Mouse (Mus musculus): Measurements from ENCODE around the gene Gtf3c2. TPM values are rescaled to one million over a fixed set of nuclear protein-coding genes. Genes with fewer than 3 reads are reported as not detected.
A peak's percentile ranks its signal among the peaks of the same experiment; 100 is the strongest.

Gtf3c2 gene
- polyA plus RNA-seq, 1 experiment from 2014 or later = 67.1 TPM

DNA sequence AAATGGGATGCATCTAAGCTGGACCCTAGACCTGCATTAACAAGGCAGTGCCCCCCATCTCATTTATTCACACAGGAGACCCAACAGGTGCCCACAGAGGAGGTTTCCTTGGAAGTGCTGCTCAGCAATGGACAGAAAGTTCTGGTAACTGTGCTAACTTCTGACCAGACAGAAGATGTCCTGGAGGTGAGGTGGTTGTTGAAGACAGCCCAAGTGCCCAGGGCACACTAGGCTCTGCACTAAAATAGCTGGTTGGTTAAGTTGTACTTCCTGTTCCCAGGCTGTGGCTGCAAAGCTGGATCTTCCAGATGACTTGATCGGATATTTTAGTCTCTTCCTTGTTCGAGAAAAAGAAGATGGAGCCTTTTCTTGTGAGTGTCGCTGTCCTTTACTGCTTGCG lies 15.7 kb upstream of the Gtf3c2 start:
- Histone ChIP-seq H3K9me3 (0 out of 2 replicates have a peak, but pooled peaks cover 4% of the 10 kb centered on the region), H3K9ac (no peak overlapping the region), H3K4me3 (no peak overlapping the region), H3K36me3 (peaks cover 62% of the 10 kb centered on the region), H3K27me3 (no peaks in the 10 kb centered on the region), H3K27ac (replicated peaks) (no peak overlapping the region), H3K4me2 (no peak overlapping the region), H3K4me1 (replicated peaks) (peaks cover 27% of the 10 kb centered on the region)
- ATAC-seq (ENCODE audit: low FRiP score, low read depth) = no peak
- WGBS = 91% methylated on average over 4 of the region's 4 CpGs

- H3K27ac ChIP-seq (replicated peaks) = no peak overlapping the region
- no peak for ATAC-seq (ENCODE audit: low FRiP score, low read depth)
- peaks cover 21% of the 10 kb centered on the region for H3K4me1 ChIP-seq (replicated peaks)
- H3K4me3 ChIP-seq = peak overlapping the region; percentile 72; the same call in 1 of the 2 replicates
- no peak overlapping the region for H3K9ac ChIP-seq
- H3K9me3 ChIP-seq = no peaks in the 10 kb centered on the region
- H3K27me3 ChIP-seq = no peaks in the 10 kb centered on the region
- 93% methylated on average over 16 of the region's 16 CpGs for WGBS
- peak overlapping the region; percentile 75; the same call in 1 of the 2 replicates for H3K4me2 ChIP-seq
- H3K36me3 ChIP-seq = peaks cover 64% of the 10 kb centered on the region
Observed at GRCm38 (mm10) chr5:31194486-31195485, 14.8 kb upstream of the Gtf3c2 start.

GRCm38 (mm10) chr5:31193631-31194281 lies 13.8 kb upstream of the Gtf3c2 start:
- WGBS = 14% methylated on average over 25 of the region's 25 CpGs
- Histone ChIP-seq H3K27me3 (no peaks in the 10 kb centered on the region), H3K27ac (replicated peaks) (peak overlapping the region; percentile 87), H3K9me3 (no peaks in the 10 kb centered on the region), H3K4me3 (peak overlapping the region; percentile 72), H3K36me3 (peaks cover 60% of the 10 kb centered on the region), H3K4me1 (replicated peaks) (peaks cover 21% of the 10 kb centered on the region), H3K4me2 (peak overlapping the region; percentile 75), H3K9ac (peak overlapping the region; percentile 87)
- ATAC-seq (ENCODE audit: low FRiP score, low read depth) = no peak

DNA sequence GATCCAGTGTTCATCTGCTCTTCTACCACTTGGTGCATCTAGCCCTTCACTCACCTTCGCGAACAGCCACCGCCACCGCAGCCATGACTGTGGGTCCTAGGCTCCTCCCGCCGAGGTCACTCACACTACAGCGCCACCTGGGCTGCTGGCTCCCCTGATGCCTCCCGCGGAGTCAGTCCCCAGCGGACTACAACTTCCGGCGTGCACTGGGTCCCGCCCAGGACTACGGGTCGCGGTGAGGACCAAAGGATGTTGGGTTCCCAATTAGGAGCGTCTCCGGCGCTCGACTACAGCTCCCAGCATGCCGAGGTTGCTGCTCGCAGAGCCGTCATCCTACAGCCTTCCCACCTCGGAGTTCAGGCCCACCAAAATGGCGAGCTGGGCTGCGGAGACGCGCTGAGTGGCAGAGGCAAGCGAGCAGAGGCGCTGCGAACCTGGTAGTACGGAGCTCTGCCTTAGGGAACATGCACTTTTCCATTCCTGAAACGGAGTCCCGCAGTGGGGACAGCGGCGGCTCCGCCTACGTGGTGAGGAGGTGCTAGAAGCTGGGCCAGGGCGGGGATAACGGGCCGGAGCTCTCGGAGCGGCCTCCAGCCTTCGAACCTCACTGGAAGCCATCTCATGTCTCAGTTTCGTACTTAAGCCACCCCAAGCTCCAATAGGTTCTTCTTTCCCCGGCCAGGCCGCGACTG lies 13.1 kb upstream of the Gtf3c2 start, which contains the start of the genes Snx17 and Eif2b4:
Gene Snx17 (plus strand): TSS at position 289 of the 692 bp plus-strand sequence.
Gene Eif2b4 (minus strand): TSS at position 492 of the 692 bp plus-strand sequence.
- under 1% methylated on average over 48 of the region's 48 CpGs for WGBS
- peak within 1 kb of the TSS; percentile 72 for H3K4me3 ChIP-seq
- peak; percentile 97 for ATAC-seq (ENCODE audit: low FRiP score, low read depth)

DNA sequence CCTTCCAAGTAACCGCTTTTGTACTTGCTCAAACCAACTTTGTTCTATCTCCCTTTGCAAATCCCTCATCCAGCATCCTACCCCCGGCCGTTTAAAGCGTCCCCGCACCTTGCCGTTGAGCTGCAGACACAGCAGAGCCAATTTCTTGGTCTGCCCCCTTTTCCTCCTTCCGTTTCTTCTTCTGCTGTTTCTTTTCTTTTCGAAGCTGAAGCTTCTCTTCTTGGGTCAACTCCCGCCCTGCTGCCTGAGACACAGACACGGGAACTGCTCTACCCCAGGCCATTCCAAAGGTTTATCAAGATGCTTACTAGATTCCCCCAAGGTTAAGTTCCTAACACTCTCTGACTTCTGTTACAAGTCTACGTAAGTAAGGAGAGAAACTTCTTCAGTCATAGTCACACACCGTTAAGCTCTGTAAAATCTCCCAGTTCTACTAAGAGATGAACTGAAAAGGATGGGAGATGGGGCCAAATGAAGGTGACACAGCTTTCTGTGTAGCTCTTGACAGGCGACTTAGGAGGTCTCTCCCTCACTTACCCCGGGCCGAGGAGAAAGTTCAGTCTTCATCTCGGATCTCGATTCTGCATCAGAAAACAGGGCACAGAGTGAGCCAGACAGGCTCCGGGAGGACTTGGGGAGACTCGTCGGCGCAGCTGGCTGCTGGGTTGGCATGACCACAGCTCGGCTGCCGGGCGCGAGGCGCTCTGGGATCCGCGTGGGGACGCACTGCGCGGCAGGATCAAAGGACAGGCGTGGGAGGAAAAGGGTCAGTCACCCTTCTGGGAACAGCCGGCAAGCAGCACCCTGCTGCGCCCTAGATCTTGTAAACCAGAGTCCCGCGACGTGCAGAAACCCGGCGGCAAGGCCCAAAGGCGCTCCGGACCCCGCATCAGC lies 12.3 kb upstream of the Gtf3c2 start:
- peak overlapping the region; percentile 74 for H3K9ac ChIP-seq
- H3K4me3 ChIP-seq = peak overlapping the region; percentile 72
- peaks cover 21% of the 10 kb centered on the region for H3K4me1 ChIP-seq (replicated peaks)
- peaks cover 60% of the 10 kb centered on the region for H3K36me3 ChIP-seq
- WGBS = 15% methylated on average over 42 of the region's 42 CpGs
- peak overlapping the region; percentile 75 for H3K4me2 ChIP-seq
- ATAC-seq (ENCODE audit: low FRiP score, low read depth) = peak; percentile 59; the same call in 1 of the 2 replicates
- peak overlapping the region; percentile 87 for H3K27ac ChIP-seq (replicated peaks)
- H3K9me3 ChIP-seq = no peaks in the 10 kb centered on the region
- H3K27me3 ChIP-seq = no peaks in the 10 kb centered on the region

More for the DNA sequence above, 13.1 kb upstream of the Gtf3c2 start, which contains the start of the genes Snx17 and Eif2b4:
- no peaks in the 10 kb centered on the region for H3K9me3 ChIP-seq
- peak within 1 kb of the TSS; percentile 87 for H3K27ac ChIP-seq (replicated peaks)
- peaks cover 60% of the 10 kb centered on the region for H3K36me3 ChIP-seq
- peak within 1 kb of the TSS; percentile 87 for H3K9ac ChIP-seq
- H3K27me3 ChIP-seq = no peaks in the 10 kb centered on the region
- peak within 1 kb of the TSS; percentile 75 for H3K4me2 ChIP-seq
- peaks cover 21% of the 10 kb centered on the region for H3K4me1 ChIP-seq (replicated peaks)

DNA sequence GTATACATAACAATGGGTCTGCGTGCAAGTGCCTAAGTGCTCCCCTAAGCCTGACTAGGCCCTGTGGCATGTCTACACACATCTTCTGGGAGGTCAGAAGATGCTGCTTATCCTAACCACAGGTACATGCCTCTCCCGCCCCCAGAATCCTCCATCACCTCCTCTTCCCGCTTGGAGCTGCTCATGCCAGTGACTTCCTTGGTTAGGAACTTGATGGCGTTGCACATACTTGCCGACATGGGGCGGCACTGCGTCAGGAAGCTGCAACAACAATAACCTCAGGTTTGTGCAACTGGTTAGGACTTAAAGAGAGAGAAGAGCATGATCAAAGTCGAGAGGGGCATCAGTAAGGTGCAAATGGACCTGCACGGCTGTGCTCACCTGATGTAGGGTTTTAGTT lies 10.3 kb upstream of the Gtf3c2 start:
- Histone ChIP-seq H3K9ac (no peak overlapping the region), H3K9me3 (no peaks in the 10 kb centered on the region), H3K4me3 (no peak overlapping the region), H3K4me2 (no peak overlapping the region), H3K36me3 (peaks cover 45% of the 10 kb centered on the region), H3K27ac (replicated peaks) (no peak overlapping the region), H3K27me3 (no peaks in the 10 kb centered on the region), H3K4me1 (replicated peaks) (peaks cover 21% of the 10 kb centered on the region)
- no peak for ATAC-seq (ENCODE audit: low FRiP score, low read depth)
- 87% methylated on average over 9 of the region's 9 CpGs for WGBS

GRCm38 (mm10) chr5:31188223-31188840 lies 8.4 kb upstream of the Gtf3c2 start:
- Histone ChIP-seq H3K9me3 (no peaks in the 10 kb centered on the region), H3K36me3 (peaks cover 41% of the 10 kb centered on the region), H3K27me3 (no peaks in the 10 kb centered on the region), H3K4me2 (no peak overlapping the region), H3K27ac (replicated peaks) (no peak overlapping the region), H3K4me1 (replicated peaks) (peaks cover 10% of the 10 kb centered on the region), H3K4me3 (no peak overlapping the region), H3K9ac (no peak overlapping the region)
- ATAC-seq (ENCODE audit: low FRiP score, low read depth) = no peak
- WGBS = 73% methylated on average over 4 of the region's 4 CpGs

GRCm38 (mm10) chr5:31183678-31184077 lies 3.7 kb upstream of the Gtf3c2 start:
- WGBS = 67% methylated on average over 4 of the region's 4 CpGs
- Histone ChIP-seq H3K27ac (replicated peaks) (no peak overlapping the region), H3K9ac (no peak overlapping the region), H3K27me3 (no peaks in the 10 kb centered on the region), H3K36me3 (peaks cover 19% of the 10 kb centered on the region), H3K4me3 (no peak overlapping the region), H3K4me2 (no peak overlapping the region), H3K4me1 (replicated peaks) (peaks cover 13% of the 10 kb centered on the region), H3K9me3 (no peaks in the 10 kb centered on the region)
- ATAC-seq (ENCODE audit: low FRiP score, low read depth) = no peak

GRCm38 (mm10) chr5:31181183-31181770 lies 1.3 kb upstream of the Gtf3c2 start:
- peak overlapping the region; percentile 88; the same call in 1 of the 2 replicates for H3K4me2 ChIP-seq
- H3K4me3 ChIP-seq = no peak overlapping the region
- WGBS = 95% methylated on average over 9 of the region's 9 CpGs
- no peak overlapping the region for H3K9ac ChIP-seq
- ATAC-seq (ENCODE audit: low FRiP score, low read depth) = no peak
- H3K9me3 ChIP-seq = no peaks in the 10 kb centered on the region
- no peak overlapping the region for H3K27ac ChIP-seq (replicated peaks)
- H3K4me1 ChIP-seq (replicated peaks) = peaks cover 31% of the 10 kb centered on the region
- H3K36me3 ChIP-seq = no peaks in the 10 kb centered on the region; the same call in 1 of the 2 replicates
- no peaks in the 10 kb centered on the region for H3K27me3 ChIP-seq

DNA sequence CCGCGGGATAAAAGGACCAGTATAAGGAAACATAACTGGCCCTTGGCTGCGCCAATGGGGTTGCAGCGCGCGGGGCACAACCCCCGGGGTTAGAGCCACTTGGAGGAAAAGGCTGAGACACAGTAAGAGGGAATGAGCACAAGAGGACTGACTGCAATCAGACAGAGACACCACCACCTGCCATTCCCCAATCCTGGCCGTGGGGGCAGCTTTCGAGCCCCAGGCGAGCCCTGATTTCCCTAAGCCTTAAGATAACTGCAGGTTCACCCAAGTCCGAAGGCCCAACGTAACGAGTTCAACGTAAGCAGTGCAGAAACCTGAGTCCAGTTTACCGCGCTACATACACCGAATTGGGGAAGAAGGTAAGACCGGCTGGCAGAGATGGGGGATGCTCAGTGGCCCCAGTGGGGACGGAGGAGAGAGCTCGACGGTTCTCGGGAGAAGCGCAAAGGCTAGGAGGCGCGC lies 611 bp downstream of the Gtf3c2 start:
- peak overlapping the region; percentile 88 for H3K4me2 ChIP-seq
- H3K9ac ChIP-seq = peak overlapping the region; percentile 81
- ATAC-seq (ENCODE audit: low FRiP score, low read depth) = peak; percentile 79
- H3K27ac ChIP-seq (replicated peaks) = peak overlapping the region; percentile 95
- no peaks in the 10 kb centered on the region for H3K9me3 ChIP-seq
- peaks cover 31% of the 10 kb centered on the region for H3K4me1 ChIP-seq (replicated peaks)
- 0% methylated on average over 25 of the region's 25 CpGs for WGBS
- peaks cover 9% of the 10 kb centered on the region for H3K36me3 ChIP-seq
- no peaks in the 10 kb centered on the region for H3K27me3 ChIP-seq
- H3K4me3 ChIP-seq = peak overlapping the region; percentile 90
